ENCODE assay signal across 22 mouse cellular contexts in genomic region chr9:82831891-82832290, GRCm38 (mm10). TPM values are rescaled to one million over a fixed set of nuclear protein-coding genes. Genes with fewer than 3 reads are reported as not detected.
DNase-seq lines count a peak whose midpoint lies in the region; ATAC-seq lines count a peak whose summit lies in the region.
"Had no signal": no experiment of that assay in that cellular context is flagged by ENCODE, and none has a peak within 500 bp of the region (broad histone marks: within the 10 kb centered on the region; RNA-seq: fewer than 3 reads in every experiment).

No protein-coding gene starts in this region.

- no peak for ATAC-seq in forebrain, embryonic 16.5 days
- ATAC-seq in forebrain, embryonic 15.5 days (replicated peaks), result no peak
- no peak for ATAC-seq in midbrain, embryonic 14.5 days (ENCODE audit: low FRiP score, low TSS enrichment)
- ATAC-seq in midbrain, embryonic 15.5 days (replicated peaks), result no peak

- H3K4me2 ChIP-seq in forebrain, embryonic 16.5 days (ENCODE audit: low read length), result peak overlapping the region; percentile 11; the same call in 1 of the 2 replicates
- no peak overlapping the region for H3K4me2 ChIP-seq in forebrain, embryonic 15.5 days (replicated peaks)
- peak overlapping the region; percentile 19; the same call in 1 of the 2 replicates for H3K4me2 ChIP-seq in midbrain, embryonic 14.5 days (ENCODE audit: low read length)
- no peak overlapping the region for H3K4me2 ChIP-seq in midbrain, embryonic 15.5 days
- H3K4me2 ChIP-seq: embryonic facial prominence, embryonic 15.5 days; heart, embryonic 15.5 days; midbrain, embryonic 11.5 days had no signal

- no peaks in the 10 kb centered on the region for H3K9me3 ChIP-seq in forebrain, embryonic 16.5 days (ENCODE audit: control insufficient read depth, low read length)
- no peaks in the 10 kb centered on the region for H3K9me3 ChIP-seq in forebrain, embryonic 15.5 days
- H3K9me3 ChIP-seq in midbrain, embryonic 14.5 days (ENCODE audit: control insufficient read depth, low read length), result no peaks in the 10 kb centered on the region
- H3K9me3 ChIP-seq in midbrain, embryonic 15.5 days, result no peaks in the 10 kb centered on the region
- H3K9me3 ChIP-seq: embryonic facial prominence, embryonic 15.5 days; heart, embryonic 15.5 days; limb, embryonic 10.5 days; neural tube, embryonic 13.5 days had no signal

- no peaks in the 10 kb centered on the region for H3K27me3 ChIP-seq in forebrain, embryonic 16.5 days (replicated peaks; ENCODE audit: control insufficient read depth, insufficient read depth, low read length)
- H3K27me3 ChIP-seq in forebrain, embryonic 15.5 days, result no peaks in the 10 kb centered on the region
- H3K27me3 ChIP-seq in midbrain, embryonic 14.5 days (ENCODE audit: control insufficient read depth, insufficient read depth, low read length), result no peaks in the 10 kb centered on the region
- H3K27me3 ChIP-seq in midbrain, embryonic 15.5 days (replicated peaks), result no peaks in the 10 kb centered on the region
- H3K27me3 ChIP-seq: embryonic facial prominence, embryonic 15.5 days; heart, embryonic 15.5 days; neural tube, embryonic 13.5 days had no signal

- WGBS in forebrain, embryonic 16.5 days, result 41% methylated on average over 4 of the region's 4 CpGs
- WGBS in forebrain, embryonic 15.5 days, result 51% methylated on average over 4 of the region's 4 CpGs
- 34% methylated on average over 4 of the region's 4 CpGs for WGBS in midbrain, embryonic 14.5 days
- 35% methylated on average over 4 of the region's 4 CpGs for WGBS in midbrain, embryonic 15.5 days

- H3K36me3 ChIP-seq in forebrain, embryonic 16.5 days (ENCODE audit: control insufficient read depth, insufficient read depth), result no peaks in the 10 kb centered on the region
- 0 out of 2 replicates have a peak, but pooled peaks cover 3% of the 10 kb centered on the region for H3K36me3 ChIP-seq in forebrain, embryonic 15.5 days
- no peaks in the 10 kb centered on the region for H3K36me3 ChIP-seq in midbrain, embryonic 14.5 days (ENCODE audit: control insufficient read depth, insufficient read depth, low read length)
- no peaks in the 10 kb centered on the region for H3K36me3 ChIP-seq in midbrain, embryonic 15.5 days (replicated peaks)
- H3K36me3 ChIP-seq: embryonic facial prominence, embryonic 15.5 days; heart, embryonic 15.5 days; neural tube, embryonic 13.5 days had no signal

- H3K27ac ChIP-seq in forebrain, embryonic 16.5 days (ENCODE audit: low read length), result no peak overlapping the region
- no peak overlapping the region for H3K27ac ChIP-seq in forebrain, embryonic 15.5 days (replicated peaks)
- H3K27ac ChIP-seq in midbrain, embryonic 14.5 days (replicated peaks; ENCODE audit: low read depth, low read length), result no peak overlapping the region
- H3K27ac ChIP-seq in midbrain, embryonic 15.5 days, result no peak overlapping the region
- H3K27ac ChIP-seq: embryonic facial prominence, embryonic 15.5 days; heart, embryonic 15.5 days; kidney, postnatal 0 days; limb, embryonic 10.5 days; neural tube, embryonic 13.5 days had no signal

- no peak overlapping the region for H3K9ac ChIP-seq in forebrain, embryonic 16.5 days (replicated peaks; ENCODE audit: low read depth, low read length)
- H3K9ac ChIP-seq in forebrain, embryonic 15.5 days (replicated peaks), result no peak overlapping the region
- H3K9ac ChIP-seq in midbrain, embryonic 14.5 days (replicated peaks; ENCODE audit: low read length), result no peak overlapping the region
- H3K9ac ChIP-seq in midbrain, embryonic 15.5 days, result no peak overlapping the region
- H3K9ac ChIP-seq: embryonic facial prominence, embryonic 15.5 days; heart, embryonic 15.5 days; neural tube, embryonic 13.5 days had no signal

- intact Hi-C loops in left cerebral cortex, postnatal 36 days (cut with DNase I), result no loop called here

- DNase-seq in midbrain, embryonic 14.5 days, result no peak
- DNase-seq in R1 (ENCODE audit: low read depth, low spot score), result peak; percentile 32
- no peak for DNase-seq in left cerebral cortex, postnatal 36 days (ENCODE audit: low spot score in 2 of 2)
- no peak for DNase-seq in gastrocnemius, postnatal 10 days
- DNase-seq: adrenal gland, postnatal 36 days; cerebellum, adult 11 months; cerebellum, adult 9-11 months; heart, postnatal 4 days; kidney, adult 2 months; retina, postnatal 1 day; right cerebral cortex, postnatal 25 days; spleen, adult 18-20 months had no signal

- no peak overlapping the region for H3K4me3 ChIP-seq in forebrain, embryonic 16.5 days (replicated peaks; ENCODE audit: low read length)
- no peak overlapping the region for H3K4me3 ChIP-seq in forebrain, embryonic 15.5 days
- H3K4me3 ChIP-seq in midbrain, embryonic 14.5 days (replicated peaks; ENCODE audit: low read depth, low read length), result 0 out of 2 replicates have a peak overlapping the region, but pooled peaks have one; percentile 7
- no peak overlapping the region for H3K4me3 ChIP-seq in midbrain, embryonic 15.5 days
- H3K4me3 ChIP-seq: embryonic facial prominence, embryonic 15.5 days; heart, embryonic 15.5 days; limb, embryonic 10.5 days; myocyte; neural tube, embryonic 13.5 days had no signal

- H3K4me1 ChIP-seq in forebrain, embryonic 16.5 days (replicated peaks; ENCODE audit: control insufficient read depth, insufficient read depth, low read length), result peaks cover 22% of the 10 kb centered on the region
- peaks cover 19% of the 10 kb centered on the region for H3K4me1 ChIP-seq in forebrain, embryonic 15.5 days
- peaks cover 19% of the 10 kb centered on the region for H3K4me1 ChIP-seq in midbrain, embryonic 14.5 days (ENCODE audit: control insufficient read depth, insufficient read depth, low read length)
- peaks cover 15% of the 10 kb centered on the region for H3K4me1 ChIP-seq in midbrain, embryonic 15.5 days

RNA-seq across cellular contexts. Expression of gene Irak1bp1, which starts 2.6 kb away (rescaled TPM):
- polyA plus RNA-seq in forebrain, embryonic 16.5 days (2015; fragmentation: Nextera tagmentation; extraction: Ambion mirVana), result 35.0 and 41.2 TPM in 2 replicates
- 37.3 and 38.6 TPM in 2 replicates for polyA plus RNA-seq in forebrain, embryonic 15.5 days (2015; fragmentation: Nextera tagmentation; extraction: Ambion mirVana)
- polyA plus RNA-seq in midbrain, embryonic 14.5 days (2014; fragmentation: Nextera tagmentation; extraction: Ambion mirVana), result 39.2 and 42.4 TPM in 2 replicates
- polyA plus RNA-seq in midbrain, embryonic 15.5 days (2015; fragmentation: Nextera tagmentation; extraction: Ambion mirVana), result 32.7 and 35.2 TPM in 2 replicates
- total RNA-seq in left cerebral cortex, postnatal 36 days (2021), result 10 to 100 TPM; 16.8 to 18.1 TPM
- 1 to 10 TPM; 1.2 to 2.4 TPM for total RNA-seq in gastrocnemius, postnatal 10 days (2021)

Comparison
In these comparisons a context has a peak if more than half of its experiments do, and no peak if none do; other contexts are left out.
1. H3K4me2 ChIP-seq: peak in forebrain, embryonic 16.5 days (single experiment) and midbrain, embryonic 14.5 days (single experiment); none in forebrain, embryonic 15.5 days (single experiment) and midbrain, embryonic 15.5 days (single experiment).